Mouse (Mus musculus): ENCODE results near the gene Armcx5. TPM values are rescaled to one million over a fixed set of nuclear protein-coding genes. Genes with fewer than 3 reads are reported as not detected.
A peak's percentile ranks its signal among the peaks of the same experiment; 100 is the strongest.
"Not testable (repeated sequence)": the region's sequence is repeated elsewhere in the genome, so short reads cannot be mapped to it uniquely, and the experiment has no call there.

The Armcx5 gene
- polyA plus RNA-seq, 1 experiment, result 11.3 TPM

- Histone ChIP-seq H3K36me3 (ENCODE audit: control insufficient read depth, insufficient read depth, low read length, poor library complexity, severe bottlenecking) (no peaks in the 10 kb centered on the region), H3K4me3 (ENCODE audit: low read depth, low read length) (no peak overlapping the region), H3K27ac (ENCODE audit: insufficient read depth, low read length) (no peak overlapping the region), H3K9me3 (replicated peaks; ENCODE audit: control insufficient read depth, insufficient read depth, low read length, poor library complexity, severe bottlenecking) (no peaks in the 10 kb centered on the region), H3K9ac (ENCODE audit: low read depth, poor library complexity, severe bottlenecking) (no peak overlapping the region), H3K27me3 (ENCODE audit: control insufficient read depth, insufficient read depth, low read length, poor library complexity, severe bottlenecking) (no peaks in the 10 kb centered on the region), H3K4me1 (ENCODE audit: control insufficient read depth, insufficient read depth, low read length) (no peaks in the 10 kb centered on the region)
- TF ChIP-seq CTCF (IDR thresholded peaks at IDR 0.05; ENCODE audit: low read depth, low read length) (no peak), POLR2A (IDR thresholded peaks at IDR 0.05; ENCODE audit: insufficient read depth, low read length) (no peak), EP300 (IDR thresholded peaks at IDR 0.05; ENCODE audit: insufficient read depth, low read depth, low read length) (no peak)
These were observed 3.6 kb upstream of the Armcx5 start for GRCm38 (mm10) chrX:135738730-135739520.

- TF ChIP-seq EP300 (IDR thresholded peaks at IDR 0.05; ENCODE audit: insufficient read depth, low read depth, low read length), result no peak
- no peak for TF ChIP-seq CTCF (IDR thresholded peaks at IDR 0.05; ENCODE audit: low read depth, low read length)
- no peak for TF ChIP-seq POLR2A (IDR thresholded peaks at IDR 0.05; ENCODE audit: insufficient read depth, low read length)
- Histone ChIP-seq H3K9me3 (replicated peaks; ENCODE audit: control insufficient read depth, insufficient read depth, low read length, poor library complexity, severe bottlenecking) (no peaks in the 10 kb centered on the region), H3K4me1 (ENCODE audit: control insufficient read depth, insufficient read depth, low read length) (no peaks in the 10 kb centered on the region), H3K9ac (ENCODE audit: low read depth, poor library complexity, severe bottlenecking) (peak overlapping the region; percentile 48), H3K27me3 (ENCODE audit: control insufficient read depth, insufficient read depth, low read length, poor library complexity, severe bottlenecking) (no peaks in the 10 kb centered on the region), H3K36me3 (ENCODE audit: control insufficient read depth, insufficient read depth, low read length, poor library complexity, severe bottlenecking) (no peaks in the 10 kb centered on the region; the same call in 1 of the 2 replicates), H3K27ac (ENCODE audit: insufficient read depth, low read length) (no peak overlapping the region), H3K4me3 (ENCODE audit: low read depth, low read length) (peak overlapping the region; percentile 94)
These were observed 473 bp downstream of the Armcx5 start for GRCm38 (mm10) chrX:135743056-135743355.

GRCm38 (mm10) chrX:135745376-135745775, 2.8 kb downstream of the Armcx5 start:
- not testable (repeated sequence) for H3K27me3 ChIP-seq (ENCODE audit: control insufficient read depth, insufficient read depth, low read length, poor library complexity, severe bottlenecking); H3K4me1 ChIP-seq (ENCODE audit: control insufficient read depth, insufficient read depth, low read length); H3K9ac ChIP-seq (ENCODE audit: low read depth, poor library complexity, severe bottlenecking); H3K36me3 ChIP-seq (ENCODE audit: control insufficient read depth, insufficient read depth, low read length, poor library complexity, severe bottlenecking); H3K27ac ChIP-seq (ENCODE audit: insufficient read depth, low read length); H3K9me3 ChIP-seq (replicated peaks; ENCODE audit: control insufficient read depth, insufficient read depth, low read length, poor library complexity, severe bottlenecking); H3K4me3 ChIP-seq (ENCODE audit: low read depth, low read length)

GRCm38 (mm10) chrX:135752832-135753231, 10.3 kb downstream of the Armcx5 start:
- no peak overlapping the region for H3K4me3 ChIP-seq (ENCODE audit: low read depth, low read length)
- no peaks in the 10 kb centered on the region for H3K4me1 ChIP-seq (ENCODE audit: control insufficient read depth, insufficient read depth, low read length)
- no peak overlapping the region for H3K9ac ChIP-seq (ENCODE audit: low read depth, poor library complexity, severe bottlenecking)
- no peak for TF ChIP-seq POLR2A (IDR thresholded peaks at IDR 0.05; ENCODE audit: insufficient read depth, low read length)
- TF ChIP-seq CTCF (IDR thresholded peaks at IDR 0.05; ENCODE audit: low read depth, low read length), result peak; percentile 63
- H3K36me3 ChIP-seq (ENCODE audit: control insufficient read depth, insufficient read depth, low read length, poor library complexity, severe bottlenecking), result no peaks in the 10 kb centered on the region; the same call in 1 of the 2 replicates
- H3K9me3 ChIP-seq (replicated peaks; ENCODE audit: control insufficient read depth, insufficient read depth, low read length, poor library complexity, severe bottlenecking), result no peaks in the 10 kb centered on the region
- H3K27me3 ChIP-seq (ENCODE audit: control insufficient read depth, insufficient read depth, low read length, poor library complexity, severe bottlenecking), result no peaks in the 10 kb centered on the region
- H3K27ac ChIP-seq (ENCODE audit: insufficient read depth, low read length), result no peak overlapping the region

GRCm38 (mm10) chrX:135761707-135762106, 19.2 kb downstream of the Armcx5 start:
- no peak for TF ChIP-seq POLR2A (IDR thresholded peaks at IDR 0.05; ENCODE audit: insufficient read depth, low read length)
- TF ChIP-seq CTCF (IDR thresholded peaks at IDR 0.05; ENCODE audit: low read depth, low read length), result no peak
- TF ChIP-seq EP300 (IDR thresholded peaks at IDR 0.05; ENCODE audit: insufficient read depth, low read depth, low read length), result no peak
- Histone ChIP-seq H3K27ac (ENCODE audit: insufficient read depth, low read length) (no peak overlapping the region), H3K36me3 (ENCODE audit: control insufficient read depth, insufficient read depth, low read length, poor library complexity, severe bottlenecking) (peaks cover 3% of the 10 kb centered on the region; the same call in 1 of the 2 replicates), H3K9ac (ENCODE audit: low read depth, poor library complexity, severe bottlenecking) (no peak overlapping the region), H3K4me1 (ENCODE audit: control insufficient read depth, insufficient read depth, low read length) (no peaks in the 10 kb centered on the region), H3K27me3 (ENCODE audit: control insufficient read depth, insufficient read depth, low read length, poor library complexity, severe bottlenecking) (no peaks in the 10 kb centered on the region), H3K9me3 (replicated peaks; ENCODE audit: control insufficient read depth, insufficient read depth, low read length, poor library complexity, severe bottlenecking) (no peaks in the 10 kb centered on the region), H3K4me3 (ENCODE audit: low read depth, low read length) (no peak overlapping the region)

- Histone ChIP-seq H3K9ac (ENCODE audit: low read depth, poor library complexity, severe bottlenecking) (no peak overlapping the region), H3K4me1 (ENCODE audit: control insufficient read depth, insufficient read depth, low read length) (no peaks in the 10 kb centered on the region), H3K27me3 (ENCODE audit: control insufficient read depth, insufficient read depth, low read length, poor library complexity, severe bottlenecking) (no peaks in the 10 kb centered on the region), H3K27ac (ENCODE audit: insufficient read depth, low read length) (no peak overlapping the region), H3K9me3 (replicated peaks; ENCODE audit: control insufficient read depth, insufficient read depth, low read length, poor library complexity, severe bottlenecking) (no peaks in the 10 kb centered on the region), H3K36me3 (ENCODE audit: control insufficient read depth, insufficient read depth, low read length, poor library complexity, severe bottlenecking) (no peaks in the 10 kb centered on the region), H3K4me3 (ENCODE audit: low read depth, low read length) (no peak overlapping the region)
- TF ChIP-seq CTCF (IDR thresholded peaks at IDR 0.05; ENCODE audit: low read depth, low read length) (no peak), EP300 (IDR thresholded peaks at IDR 0.05; ENCODE audit: insufficient read depth, low read depth, low read length) (no peak), POLR2A (IDR thresholded peaks at IDR 0.05; ENCODE audit: insufficient read depth, low read length) (no peak)
These were observed 25.6 kb downstream of the Armcx5 start for GRCm38 (mm10) chrX:135768043-135768548.
